Mouse (Mus musculus) kidney, postnatal 25 days (tissue): Measurements from ENCODE around the gene Sv2c.
A peak's percentile ranks its signal among the peaks of the same experiment; 100 is the strongest.

ENCODE experiments used
- DNase-seq, 2 experiments: peaks; one replicate each; pipeline ENCODE4 v3.0.0; 2021; ENCODE audit warnings: mixed read lengths in 2 of 2

The Sv2c gene

DNA sequence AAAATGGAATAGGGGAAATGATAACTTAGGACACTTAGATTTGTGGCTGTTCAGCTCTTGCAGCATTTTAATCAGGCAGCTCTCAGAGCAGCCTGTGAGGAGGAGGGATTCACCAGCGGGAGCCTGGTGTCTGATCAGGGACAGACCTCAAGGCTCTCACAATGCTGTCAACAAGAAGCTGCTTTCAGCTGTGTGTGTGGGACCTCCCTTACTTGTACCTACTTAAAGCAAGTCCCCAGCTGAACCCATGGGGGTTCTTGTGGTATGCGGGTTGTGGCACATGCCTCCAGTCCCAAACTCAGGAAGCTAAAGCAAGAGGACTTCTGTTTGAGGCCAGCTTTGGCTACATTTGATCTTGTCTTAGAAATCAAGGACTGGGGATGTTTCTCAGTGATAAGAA lies 189.8 kb downstream of the Sv2c start:
- DNase-seq, result peak in 1 of 2 experiments; percentile 6

DNA sequence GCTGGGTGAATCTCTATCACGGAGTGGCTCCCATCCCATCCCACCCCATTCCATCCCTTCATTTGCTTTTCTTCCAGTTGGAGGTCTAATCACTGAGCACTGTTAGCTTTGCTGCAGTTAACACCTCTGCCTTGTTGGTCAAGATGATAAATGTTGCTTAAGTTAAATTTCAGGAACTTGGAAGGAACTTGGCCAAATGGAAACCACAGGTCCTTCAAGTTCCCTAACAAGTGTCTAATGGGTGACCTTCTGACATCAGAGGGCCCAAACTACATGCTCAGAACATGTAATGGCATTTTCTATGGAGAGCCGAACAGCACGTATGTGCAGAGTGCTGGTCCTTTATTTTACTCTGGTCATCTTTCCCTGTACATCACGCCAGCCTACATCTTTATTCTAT lies 190.5 kb downstream of the Sv2c start:
- peak in 1 of 2 experiments; percentile 7 for DNase-seq

DNA sequence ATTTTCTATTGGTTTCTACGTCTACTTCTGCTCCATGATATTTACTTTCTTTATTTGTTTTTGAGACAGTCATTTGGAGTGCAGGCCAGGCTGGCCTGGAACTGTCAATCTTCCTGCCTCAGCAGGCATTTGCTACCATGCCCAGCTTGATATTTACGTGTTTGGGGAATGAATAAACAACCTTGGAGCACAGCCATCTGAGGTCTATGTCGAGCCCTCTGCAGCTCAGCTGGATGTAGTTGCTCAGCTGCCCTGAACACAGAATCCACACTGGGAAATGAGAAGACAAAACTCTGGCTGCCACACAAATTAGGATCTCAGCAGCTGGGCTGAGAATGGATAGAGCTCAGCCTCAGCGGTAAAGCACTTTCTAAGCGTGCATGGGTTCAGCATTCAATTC lies 191.6 kb downstream of the Sv2c start:
- DNase-seq, result peak in 1 of 2 experiments; percentile 2

DNA sequence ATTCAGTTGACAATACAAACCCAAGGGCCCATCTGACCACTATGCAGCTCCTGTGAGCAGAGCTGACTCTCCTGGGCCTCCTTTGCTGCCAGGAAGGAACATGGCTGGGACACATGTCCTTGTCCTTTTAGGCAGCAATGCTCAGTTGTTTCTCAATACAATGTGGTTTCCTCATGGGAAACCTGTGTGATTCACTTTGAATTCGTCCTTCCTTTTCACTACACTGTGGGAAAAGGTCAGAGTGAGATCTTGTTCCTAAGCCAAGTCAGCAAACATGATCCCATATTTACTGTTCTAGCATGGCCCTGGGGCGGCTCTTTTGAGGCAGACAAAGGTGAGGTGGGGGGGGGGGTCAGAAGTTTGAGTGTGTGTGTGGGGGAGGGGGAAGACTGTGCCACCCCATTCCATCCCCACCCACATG lies 208.2 kb downstream of the Sv2c start:
- no peak for DNase-seq

DNA sequence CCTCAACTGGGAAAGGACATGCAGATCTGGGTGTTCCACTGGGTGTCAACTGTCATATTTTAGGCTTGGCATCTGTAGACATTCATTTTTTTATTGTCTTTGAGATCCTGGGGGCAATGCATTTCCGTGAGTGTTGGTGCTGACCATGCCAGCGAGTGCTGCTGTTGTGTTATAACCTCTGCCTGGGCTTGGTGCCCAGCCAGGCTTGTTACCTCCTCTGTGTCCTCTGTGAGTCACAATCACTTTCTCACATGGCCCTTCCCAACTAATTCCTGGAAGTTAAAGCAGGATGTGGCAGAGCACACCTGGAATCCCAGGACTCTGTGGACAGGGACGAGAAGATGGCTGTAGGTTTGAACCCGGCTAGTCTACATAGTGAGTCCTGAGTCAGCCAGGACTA lies 209.8 kb downstream of the Sv2c start:
- peak in 1 of 2 experiments; percentile 38 for DNase-seq

GRCm38 (mm10) chr13:95918624-95919284 lies 213.6 kb downstream of the Sv2c start:
- no peak for DNase-seq

GRCm38 (mm10) chr13:95913046-95913406 lies 219.4 kb downstream of the Sv2c start:
- no peak for DNase-seq

- peak in 1 of 2 experiments; percentile 1 for DNase-seq
Observed at GRCm38 (mm10) chr13:95912157-95913045, 220.0 kb downstream of the Sv2c start.

- DNase-seq, result peak; percentile 18 to 62
Observed at GRCm38 (mm10) chr13:95910270-95910669, 222.1 kb downstream of the Sv2c start.

- no peak for DNase-seq
Observed at GRCm38 (mm10) chr13:95909244-95909643, 223.1 kb downstream of the Sv2c start.
